Mouse (Mus musculus): ENCODE data around the gene Satb1. TPM values are rescaled to one million over a fixed set of nuclear protein-coding genes. Genes with fewer than 3 reads are reported as not detected.

Gene Satb1
- polyA plus RNA-seq, 1 experiment = 0.67 TPM

DNA sequence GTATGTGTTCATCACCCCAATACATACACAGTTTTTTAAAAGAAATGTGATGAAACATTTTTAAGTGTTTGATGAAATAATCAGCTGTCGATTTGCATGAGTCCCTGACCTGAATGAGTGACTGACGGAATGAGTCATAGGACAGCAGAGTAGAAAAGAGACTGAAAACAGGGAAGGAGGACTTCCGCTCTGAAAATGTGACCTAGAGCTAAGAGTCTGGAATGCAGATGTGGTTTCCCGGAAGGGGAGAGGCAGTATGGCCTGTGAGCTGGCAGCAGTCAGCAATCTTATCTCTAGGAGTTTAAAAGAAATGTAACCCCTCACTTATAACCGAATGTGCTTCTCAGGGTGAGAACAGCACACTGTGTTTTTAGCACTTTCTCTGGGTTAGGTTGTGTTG is 20.9 kb upstream of the Satb1 start:
- H3K4me3 ChIP-seq = no peak overlapping the region
- no peaks in the 10 kb centered on the region for H3K27me3 ChIP-seq (ENCODE audit: control insufficient read depth, insufficient read depth, insufficient read length)
- H3ac ChIP-seq (ENCODE audit: control insufficient read depth, insufficient read length) = no peak overlapping the region
- no peak overlapping the region for H3K4me2 ChIP-seq (ENCODE audit: low read depth)
- H3K36me3 ChIP-seq (ENCODE audit: control insufficient read depth, insufficient read depth) = no peaks in the 10 kb centered on the region
- TF ChIP-seq SRF (IDR thresholded peaks at IDR 0.05; ENCODE audit: control insufficient read depth, insufficient read length, low read depth) = no peak
- no peaks in the 10 kb centered on the region for H3K79me2 ChIP-seq (ENCODE audit: control insufficient read depth, insufficient read depth)

DNA sequence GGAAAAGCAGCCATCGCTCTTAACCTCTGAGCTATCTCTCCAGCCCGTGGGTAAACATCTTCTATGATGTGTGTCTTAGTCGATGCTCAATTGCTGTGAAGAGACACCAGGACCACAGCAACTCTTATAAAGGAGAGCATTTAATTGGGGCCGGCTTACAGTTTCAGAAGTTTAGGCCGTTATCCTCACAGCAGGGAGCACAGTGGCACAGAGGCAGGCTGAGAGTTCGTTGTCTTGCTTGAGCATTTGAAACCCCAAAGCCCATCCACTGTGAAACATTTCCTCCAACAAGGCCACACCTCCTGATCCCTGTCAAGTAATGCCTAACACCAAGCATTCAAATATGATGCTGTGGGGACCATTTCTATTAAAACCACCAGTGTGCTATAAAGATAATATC is 7.5 kb upstream of the Satb1 start:
- H3K4me3 ChIP-seq = no peak overlapping the region
- H3K79me2 ChIP-seq (ENCODE audit: control insufficient read depth, insufficient read depth) = no peaks in the 10 kb centered on the region
- no peaks in the 10 kb centered on the region for H3K27me3 ChIP-seq (ENCODE audit: control insufficient read depth, insufficient read depth, insufficient read length)
- H3K4me2 ChIP-seq (ENCODE audit: low read depth) = no peak overlapping the region
- H3ac ChIP-seq (ENCODE audit: control insufficient read depth, insufficient read length) = no peak overlapping the region
- TF ChIP-seq USF1 (IDR thresholded peaks at IDR 0.05; ENCODE audit: low read depth) (no peak), MYOD1 (IDR thresholded peaks at IDR 0.05; ENCODE audit: control insufficient read depth in 1 of 3, insufficient read length in 2 of 3, low read depth in 2 of 3) (no peak), REST (IDR thresholded peaks at IDR 0.05; ENCODE audit: insufficient read depth, insufficient read length) (no peak), TCF3 (IDR thresholded peaks at IDR 0.05; ENCODE audit: insufficient read length, low read depth) (no peak), MYOG (IDR thresholded peaks at IDR 0.05; ENCODE audit: control insufficient read depth in 1 of 3, insufficient read depth in 1 of 3, insufficient read length in 2 of 3, low read depth in 2 of 3) (no peak), E2F4 (IDR thresholded peaks at IDR 0.05; ENCODE audit: insufficient read depth) (no peak), MAX (IDR thresholded peaks at IDR 0.05; ENCODE audit: low read depth) (no peak), POLR2A (IDR thresholded peaks at IDR 0.05; ENCODE audit: insufficient read length, low read depth) (no peak)
- H3K36me3 ChIP-seq (ENCODE audit: control insufficient read depth, insufficient read depth) = no peaks in the 10 kb centered on the region

DNA sequence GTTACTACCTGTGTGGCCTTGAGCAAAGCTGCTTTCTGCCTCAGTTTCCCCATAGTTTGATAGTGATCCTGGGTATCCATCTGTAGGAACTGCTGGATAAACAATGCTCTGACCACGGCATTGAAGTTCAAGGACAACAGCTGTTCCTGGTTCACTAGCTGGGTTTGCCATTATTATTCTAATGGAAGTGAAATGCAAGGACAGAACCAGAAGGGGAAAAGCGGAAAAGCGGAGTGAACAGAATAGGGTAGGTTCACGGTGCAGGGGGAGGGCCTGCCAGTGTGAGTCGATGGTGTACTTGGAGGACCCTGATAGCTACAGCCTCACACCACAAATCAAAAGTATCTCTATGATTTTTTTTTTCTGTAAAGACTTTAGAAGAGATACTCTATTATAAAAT is 6.4 kb upstream of the Satb1 start:
- no peak overlapping the region for H3ac ChIP-seq (ENCODE audit: control insufficient read depth, insufficient read length)
- H3K79me2 ChIP-seq (ENCODE audit: control insufficient read depth, insufficient read depth) = no peaks in the 10 kb centered on the region
- H3K4me3 ChIP-seq = no peak overlapping the region
- H3K36me3 ChIP-seq (ENCODE audit: control insufficient read depth, insufficient read depth) = no peaks in the 10 kb centered on the region
- H3K27me3 ChIP-seq (ENCODE audit: control insufficient read depth, insufficient read depth, insufficient read length) = no peaks in the 10 kb centered on the region
- H3K4me2 ChIP-seq (ENCODE audit: low read depth) = no peak overlapping the region
- no peak for TF ChIP-seq MYOG (IDR thresholded peaks at IDR 0.05; ENCODE audit: control insufficient read depth in 1 of 3, insufficient read depth in 1 of 3, insufficient read length in 2 of 3, low read depth in 2 of 3)
- TF ChIP-seq TCF3 (IDR thresholded peaks at IDR 0.05; ENCODE audit: insufficient read length, low read depth) = no peak
- TF ChIP-seq E2F4 (IDR thresholded peaks at IDR 0.05; ENCODE audit: insufficient read depth) = no peak
- no peak for TF ChIP-seq MAX (IDR thresholded peaks at IDR 0.05; ENCODE audit: low read depth)
- no peak for TF ChIP-seq TCF12 (IDR thresholded peaks at IDR 0.05; ENCODE audit: insufficient read depth, poor library complexity, severe bottlenecking)
- no peak for TF ChIP-seq MYOD1 (IDR thresholded peaks at IDR 0.05; ENCODE audit: control insufficient read depth in 1 of 3, insufficient read length in 2 of 3, low read depth in 2 of 3)
- no peak for TF ChIP-seq SRF (IDR thresholded peaks at IDR 0.05; ENCODE audit: control insufficient read depth, insufficient read length, low read depth)
- no peak for TF ChIP-seq USF1 (IDR thresholded peaks at IDR 0.05; ENCODE audit: low read depth)
- no peak for TF ChIP-seq POLR2A (IDR thresholded peaks at IDR 0.05; ENCODE audit: insufficient read length, low read depth)

DNA sequence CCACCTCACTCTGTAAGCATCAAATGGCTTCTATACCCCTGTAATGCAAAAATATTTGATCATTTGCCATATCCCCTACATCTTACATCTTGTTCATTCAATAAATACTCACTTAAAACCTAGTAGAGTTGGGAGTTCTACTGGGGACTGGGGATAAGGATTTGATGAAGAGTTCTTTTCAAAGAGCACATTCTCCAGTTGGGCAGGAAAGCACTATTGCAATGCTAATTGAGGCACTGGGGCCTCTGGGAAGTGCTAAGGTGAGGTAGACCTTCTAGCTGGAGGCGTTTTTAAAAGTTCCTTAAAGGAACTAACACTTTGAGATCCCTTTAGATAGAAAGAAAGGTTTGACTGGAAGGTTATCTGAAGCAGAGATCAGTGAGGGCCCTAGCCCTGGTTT is 3.8 kb upstream of the Satb1 start:
- H3K27me3 ChIP-seq (ENCODE audit: control insufficient read depth, insufficient read depth, insufficient read length) = peaks cover 15% of the 10 kb centered on the region
- H3K4me3 ChIP-seq = no peak overlapping the region
- TF ChIP-seq CEBPB (IDR thresholded peaks at IDR 0.05; ENCODE audit: insufficient read depth, poor library complexity, severe bottlenecking) (no peak), E2F4 (IDR thresholded peaks at IDR 0.05; ENCODE audit: insufficient read depth) (no peak), TCF3 (IDR thresholded peaks at IDR 0.05; ENCODE audit: insufficient read length, low read depth) (no peak), REST (IDR thresholded peaks at IDR 0.05; ENCODE audit: insufficient read depth, insufficient read length) (no peak), POLR2AphosphoS2 (IDR thresholded peaks at IDR 0.05; ENCODE audit: insufficient read length, low read depth) (no peak), POLR2A (IDR thresholded peaks at IDR 0.05; ENCODE audit: insufficient read length, low read depth) (no peak), MAX (IDR thresholded peaks at IDR 0.05; ENCODE audit: low read depth) (no peak), MYOD1 (IDR thresholded peaks at IDR 0.05; ENCODE audit: control insufficient read depth in 1 of 3, insufficient read length in 2 of 3, low read depth in 2 of 3) (no peak), USF1 (IDR thresholded peaks at IDR 0.05; ENCODE audit: low read depth) (no peak), SRF (IDR thresholded peaks at IDR 0.05; ENCODE audit: control insufficient read depth, insufficient read length, low read depth) (no peak), MYOG (IDR thresholded peaks at IDR 0.05; ENCODE audit: control insufficient read depth in 1 of 3, insufficient read depth in 1 of 3, insufficient read length in 2 of 3, low read depth in 2 of 3) (no peak), TCF12 (IDR thresholded peaks at IDR 0.05; ENCODE audit: insufficient read depth, poor library complexity, severe bottlenecking) (no peak)
- H3K36me3 ChIP-seq (ENCODE audit: control insufficient read depth, insufficient read depth) = no peaks in the 10 kb centered on the region
- H3K4me2 ChIP-seq (ENCODE audit: low read depth) = no peak overlapping the region
- H3K79me2 ChIP-seq (ENCODE audit: control insufficient read depth, insufficient read depth) = no peaks in the 10 kb centered on the region
- no peak overlapping the region for H3ac ChIP-seq (ENCODE audit: control insufficient read depth, insufficient read length)

DNA sequence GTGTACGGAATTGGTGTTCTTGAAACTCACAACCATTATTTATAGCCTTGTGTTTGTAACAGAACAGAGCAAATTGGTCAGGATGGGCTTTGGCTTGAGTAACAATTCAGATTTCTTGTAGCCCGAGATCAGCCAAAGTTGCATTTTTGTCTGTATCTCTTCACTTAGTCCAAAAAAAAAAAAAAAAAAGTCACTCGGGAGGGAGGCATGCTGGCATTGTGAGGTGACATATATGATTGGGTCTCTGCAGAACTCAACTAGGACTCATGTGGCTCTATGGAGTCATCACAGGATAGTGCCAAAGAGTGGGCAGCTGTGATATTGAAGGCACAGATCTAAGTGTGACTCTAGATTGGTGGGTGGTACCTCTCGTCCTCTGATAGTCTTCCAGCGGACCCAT is 3.2 kb upstream of the Satb1 start:
- no peaks in the 10 kb centered on the region for H3K36me3 ChIP-seq (ENCODE audit: control insufficient read depth, insufficient read depth)
- H3ac ChIP-seq (ENCODE audit: control insufficient read depth, insufficient read length) = no peak overlapping the region
- H3K27me3 ChIP-seq (ENCODE audit: control insufficient read depth, insufficient read depth, insufficient read length) = peaks cover 22% of the 10 kb centered on the region
- no peak overlapping the region for H3K4me2 ChIP-seq (ENCODE audit: low read depth)
- no peak for TF ChIP-seq REST (IDR thresholded peaks at IDR 0.05; ENCODE audit: insufficient read depth, insufficient read length)
- no peak for TF ChIP-seq USF1 (IDR thresholded peaks at IDR 0.05; ENCODE audit: low read depth)
- no peak for TF ChIP-seq TCF12 (IDR thresholded peaks at IDR 0.05; ENCODE audit: insufficient read depth, poor library complexity, severe bottlenecking)
- TF ChIP-seq MYOD1 (IDR thresholded peaks at IDR 0.05; ENCODE audit: control insufficient read depth in 1 of 3, insufficient read length in 2 of 3, low read depth in 2 of 3) = no peak
- H3K79me2 ChIP-seq (ENCODE audit: control insufficient read depth, insufficient read depth) = no peaks in the 10 kb centered on the region
- no peak overlapping the region for H3K4me3 ChIP-seq

Measured in myocyte (in vitro differentiated cells).